Mouse (Mus musculus): ENCODE results near the gene Arl16.

DNA sequence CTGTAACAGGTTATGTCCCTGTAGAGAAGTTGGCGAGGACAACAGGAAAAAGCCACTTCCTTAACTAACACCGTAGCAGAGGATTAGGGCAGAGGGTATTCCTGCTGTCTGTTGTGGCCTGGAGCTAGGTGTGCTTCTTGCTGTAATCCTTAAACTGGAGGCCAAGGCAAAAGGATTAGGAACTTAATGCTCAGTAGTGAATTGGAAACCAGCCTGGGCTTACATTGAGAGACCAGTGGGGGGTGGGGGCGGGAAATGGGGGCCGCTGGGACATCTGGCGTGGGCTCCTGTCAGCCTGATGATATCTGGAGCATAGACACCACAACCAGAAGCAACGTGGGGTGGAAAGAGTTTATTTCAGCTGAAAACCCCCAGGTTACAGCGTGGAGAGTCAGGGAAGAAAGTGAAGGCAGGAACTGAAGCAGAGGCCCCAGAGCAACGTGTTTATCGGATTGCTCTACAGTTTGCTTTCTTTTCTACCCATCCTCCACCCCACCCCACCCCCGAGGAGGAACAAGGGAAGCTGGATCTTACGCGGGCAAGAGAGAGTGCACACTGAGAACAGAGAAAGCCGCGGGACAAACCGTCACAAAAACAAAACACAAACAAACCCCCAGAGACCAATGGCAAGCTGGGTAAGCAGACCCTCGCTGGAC lies 43.1 kb upstream of the Arl16 start:
- TF ChIP-seq CTCF (IDR thresholded peaks at IDR 0.05; ENCODE audit: low read depth) = no peak
- TF ChIP-seq EP300 (IDR thresholded peaks at IDR 0.05; ENCODE audit: low read depth) = no peak; the same call in 1 of the 2 replicates

Measured in liver, embryonic 14.5 days (tissue).